Mouse (Mus musculus): Measurements from ENCODE around the gene Osbpl3. TPM values are rescaled to one million over a fixed set of nuclear protein-coding genes. Genes with fewer than 3 reads are reported as not detected.

Osbpl3 gene
- polyA plus RNA-seq, 1 experiment: not detected

GRCm38 (mm10) chr6:50399427-50400195 is 56.4 kb downstream of the Osbpl3 start:
- H3K4me3 ChIP-seq (ENCODE audit: insufficient read depth, low read depth, low read length): no peak overlapping the region
- WGBS: 51% methylated on average over 7 of the region's 7 CpGs
- TF ChIP-seq CTCF (IDR thresholded peaks at IDR 0.05; ENCODE audit: insufficient read depth, low read depth, low read length) (no peak), POLR2A (IDR thresholded peaks at IDR 0.05; ENCODE audit: insufficient read depth, low read depth, low read length) (no peak)
- no peak overlapping the region for H3K27ac ChIP-seq (ENCODE audit: insufficient read depth, low read depth, low read length)
- H3K4me1 ChIP-seq (ENCODE audit: control insufficient read depth, insufficient read depth, low read length): peaks cover 22% of the 10 kb centered on the region

GRCm38 (mm10) chr6:50398324-50398723 is 57.7 kb downstream of the Osbpl3 start:
- WGBS: 90% methylated on average over 6 of the region's 6 CpGs
- Histone ChIP-seq H3K27ac (ENCODE audit: insufficient read depth, low read depth, low read length) (no peak overlapping the region), H3K4me1 (ENCODE audit: control insufficient read depth, insufficient read depth, low read length) (peaks cover 27% of the 10 kb centered on the region), H3K4me3 (ENCODE audit: insufficient read depth, low read depth, low read length) (no peak overlapping the region)
- TF ChIP-seq POLR2A (IDR thresholded peaks at IDR 0.05; ENCODE audit: insufficient read depth, low read depth, low read length): no peak
- TF ChIP-seq CTCF (IDR thresholded peaks at IDR 0.05; ENCODE audit: insufficient read depth, low read depth, low read length): no peak

- TF ChIP-seq CTCF (IDR thresholded peaks at IDR 0.05; ENCODE audit: insufficient read depth, low read depth, low read length) (no peak), POLR2A (IDR thresholded peaks at IDR 0.05; ENCODE audit: insufficient read depth, low read depth, low read length) (no peak)
- Histone ChIP-seq H3K27ac (ENCODE audit: insufficient read depth, low read depth, low read length) (no peak overlapping the region), H3K4me3 (ENCODE audit: insufficient read depth, low read depth, low read length) (no peak overlapping the region), H3K4me1 (ENCODE audit: control insufficient read depth, insufficient read depth, low read length) (peaks cover 25% of the 10 kb centered on the region)
- WGBS: 64% methylated on average over 5 of the region's 5 CpGs
These were observed 58.9 kb downstream of the Osbpl3 start for GRCm38 (mm10) chr6:50397116-50397515.

- Histone ChIP-seq H3K27ac (ENCODE audit: insufficient read depth, low read depth, low read length) (peak overlapping the region; percentile 79), H3K4me1 (ENCODE audit: control insufficient read depth, insufficient read depth, low read length) (peaks cover 25% of the 10 kb centered on the region), H3K4me3 (ENCODE audit: insufficient read depth, low read depth, low read length) (no peak overlapping the region)
- TF ChIP-seq POLR2A (IDR thresholded peaks at IDR 0.05; ENCODE audit: insufficient read depth, low read depth, low read length) (no peak), CTCF (IDR thresholded peaks at IDR 0.05; ENCODE audit: insufficient read depth, low read depth, low read length) (no peak)
- WGBS: 44% methylated on average over 7 of the region's 7 CpGs
These were observed 60.2 kb downstream of the Osbpl3 start for GRCm38 (mm10) chr6:50395641-50396312.

GRCm38 (mm10) chr6:50394432-50394831 is 61.6 kb downstream of the Osbpl3 start:
- H3K27ac ChIP-seq (ENCODE audit: insufficient read depth, low read depth, low read length): peak overlapping the region; percentile 40
- no peak for TF ChIP-seq CTCF (IDR thresholded peaks at IDR 0.05; ENCODE audit: insufficient read depth, low read depth, low read length)
- no peak for TF ChIP-seq POLR2A (IDR thresholded peaks at IDR 0.05; ENCODE audit: insufficient read depth, low read depth, low read length)
- peaks cover 22% of the 10 kb centered on the region for H3K4me1 ChIP-seq (ENCODE audit: control insufficient read depth, insufficient read depth, low read length)
- WGBS: 83% methylated on average over 3 of the region's 3 CpGs
- no peak overlapping the region for H3K4me3 ChIP-seq (ENCODE audit: insufficient read depth, low read depth, low read length)

- Histone ChIP-seq H3K4me3 (ENCODE audit: insufficient read depth, low read depth, low read length) (no peak overlapping the region), H3K4me1 (ENCODE audit: control insufficient read depth, insufficient read depth, low read length) (peaks cover 22% of the 10 kb centered on the region), H3K27ac (ENCODE audit: insufficient read depth, low read depth, low read length) (no peak overlapping the region)
- WGBS: 50% methylated on average over 8 of the region's 8 CpGs
- no peak for TF ChIP-seq POLR2A (IDR thresholded peaks at IDR 0.05; ENCODE audit: insufficient read depth, low read depth, low read length)
- TF ChIP-seq CTCF (IDR thresholded peaks at IDR 0.05; ENCODE audit: insufficient read depth, low read depth, low read length): no peak
These were observed 62.0 kb downstream of the Osbpl3 start for GRCm38 (mm10) chr6:50393960-50394359.

GRCm38 (mm10) chr6:50391951-50392350 is 64.0 kb downstream of the Osbpl3 start:
- WGBS: 92% methylated on average over 3 of the region's 3 CpGs
- H3K4me1 ChIP-seq (ENCODE audit: control insufficient read depth, insufficient read depth, low read length): peaks cover 18% of the 10 kb centered on the region
- H3K27ac ChIP-seq (ENCODE audit: insufficient read depth, low read depth, low read length): no peak overlapping the region
- TF ChIP-seq CTCF (IDR thresholded peaks at IDR 0.05; ENCODE audit: insufficient read depth, low read depth, low read length) (no peak), POLR2A (IDR thresholded peaks at IDR 0.05; ENCODE audit: insufficient read depth, low read depth, low read length) (no peak)
- H3K4me3 ChIP-seq (ENCODE audit: insufficient read depth, low read depth, low read length): no peak overlapping the region

GRCm38 (mm10) chr6:50390313-50390712 is 65.7 kb downstream of the Osbpl3 start:
- WGBS: 72% methylated on average over 5 of the region's 5 CpGs
- Histone ChIP-seq H3K27ac (ENCODE audit: insufficient read depth, low read depth, low read length) (no peak overlapping the region), H3K4me3 (ENCODE audit: insufficient read depth, low read depth, low read length) (no peak overlapping the region), H3K4me1 (ENCODE audit: control insufficient read depth, insufficient read depth, low read length) (peaks cover 10% of the 10 kb centered on the region)
- no peak for TF ChIP-seq CTCF (IDR thresholded peaks at IDR 0.05; ENCODE audit: insufficient read depth, low read depth, low read length)
- TF ChIP-seq POLR2A (IDR thresholded peaks at IDR 0.05; ENCODE audit: insufficient read depth, low read depth, low read length): no peak

- Histone ChIP-seq H3K4me1 (ENCODE audit: control insufficient read depth, insufficient read depth, low read length) (peaks cover 3% of the 10 kb centered on the region; the same call in 1 of the 2 replicates), H3K4me3 (ENCODE audit: insufficient read depth, low read depth, low read length) (no peak overlapping the region), H3K27ac (ENCODE audit: insufficient read depth, low read depth, low read length) (no peak overlapping the region)
- WGBS: 77% methylated on average over 5 of the region's 5 CpGs
- TF ChIP-seq CTCF (IDR thresholded peaks at IDR 0.05; ENCODE audit: insufficient read depth, low read depth, low read length) (no peak), POLR2A (IDR thresholded peaks at IDR 0.05; ENCODE audit: insufficient read depth, low read depth, low read length) (no peak)
These were observed 68.4 kb downstream of the Osbpl3 start for GRCm38 (mm10) chr6:50387629-50388028.

All from olfactory bulb, adult 2 months (tissue).